Mouse (Mus musculus) erythroblast, embryonic 14.5 days (primary cell): Measurements from ENCODE around the gene Rbpms2. TPM values are rescaled to one million over a fixed set of nuclear protein-coding genes. Genes with fewer than 3 reads are reported as not detected.
"Not testable (repeated sequence)": the region's sequence is repeated elsewhere in the genome, so short reads cannot be mapped to it uniquely, and the experiment has no call there.

Source experiments
- H3K27me3 ChIP-seq: 2 replicates; pipeline ENCODE4 v1.6.1; 2012; ENCODE audit warnings: inconsistent platforms; ENCODE audit not compliant: control insufficient read depth
- H3K36me3 ChIP-seq: 2 replicates; pipeline ENCODE4 v1.6.1; 2012; ENCODE audit warnings: mild to moderate bottlenecking, inconsistent platforms; ENCODE audit not compliant: control insufficient read depth
- H3K4me1 ChIP-seq: 2 replicates; pipeline ENCODE4 v1.6.1; 2012; ENCODE audit warnings: inconsistent platforms; ENCODE audit not compliant: control insufficient read depth
- H3K4me3 ChIP-seq: replicated peaks from 2 replicates; pipeline ENCODE3; 2012; ENCODE audit warnings: moderate library complexity, mild to moderate bottlenecking, inconsistent platforms
- H3K9me3 ChIP-seq: 2 replicates; pipeline ENCODE4 v1.6.1; 2012; ENCODE audit warnings: low read length, inconsistent platforms, mixed read lengths; ENCODE audit not compliant: control insufficient read depth
- GATA1 ChIP-seq: IDR thresholded peaks from 2 replicates; pipeline ENCODE4 v1.6.1; 2012; ENCODE audit warnings: low read length, inconsistent platforms, mixed read lengths
- TAL1 ChIP-seq: IDR thresholded peaks from 3 replicates; pipeline ENCODE4 v1.6.1; 2012; ENCODE audit warnings: low read length, inconsistent platforms, mixed read lengths
- polyA plus RNA-seq: library from polyadenylated mRNA; stranded (reverse); fragments of >175 nt; gene quantifications from 2 replicates; pipeline ENCODE4 v1.2.3, GENCODE M21; 2012

The Rbpms2 gene
- polyA plus RNA-seq, 1 experiment, result 0.12 TPM

- H3K27me3 ChIP-seq, result peaks cover under 1% of the 10 kb centered on the region; the same call in 1 of the 2 replicates
- no peaks in the 10 kb centered on the region for H3K36me3 ChIP-seq
- no peaks in the 10 kb centered on the region for H3K9me3 ChIP-seq
- no peaks in the 10 kb centered on the region for H3K4me1 ChIP-seq
- no peak overlapping the region for H3K4me3 ChIP-seq
- TF ChIP-seq GATA1, result no peak
- no peak for TF ChIP-seq TAL1
Measured at GRCm38 (mm10) chr9:65646782-65647181, 17.3 kb downstream of the Rbpms2 start.

GRCm38 (mm10) chr9:65648730-65649129, 19.3 kb downstream of the Rbpms2 start:
- H3K36me3 ChIP-seq, result no peaks in the 10 kb centered on the region
- TF ChIP-seq GATA1, result no peak
- no peak for TF ChIP-seq TAL1
- H3K9me3 ChIP-seq, result no peaks in the 10 kb centered on the region
- H3K4me1 ChIP-seq, result no peaks in the 10 kb centered on the region
- H3K27me3 ChIP-seq, result no peaks in the 10 kb centered on the region
- H3K4me3 ChIP-seq, result no peak overlapping the region

GRCm38 (mm10) chr9:65649997-65650396, 20.5 kb downstream of the Rbpms2 start:
- Histone ChIP-seq H3K36me3 (no peaks in the 10 kb centered on the region), H3K4me1 (no peaks in the 10 kb centered on the region), H3K9me3 (no peaks in the 10 kb centered on the region), H3K27me3 (no peaks in the 10 kb centered on the region), H3K4me3 (no peak overlapping the region)
- TF ChIP-seq GATA1, result no peak
- no peak for TF ChIP-seq TAL1

- H3K4me3 ChIP-seq, H3K4me1 ChIP-seq, H3K9me3 ChIP-seq, H3K36me3 ChIP-seq, H3K27me3 ChIP-seq: not testable (repeated sequence)
Measured at GRCm38 (mm10) chr9:65651957-65652356, 22.5 kb downstream of the Rbpms2 start.

- Histone ChIP-seq H3K36me3 (no peaks in the 10 kb centered on the region), H3K4me3 (no peak overlapping the region), H3K9me3 (no peaks in the 10 kb centered on the region), H3K27me3 (no peaks in the 10 kb centered on the region), H3K4me1 (no peaks in the 10 kb centered on the region; the same call in 1 of the 2 replicates)
- TF ChIP-seq TAL1 (no peak), GATA1 (no peak)
Measured at GRCm38 (mm10) chr9:65653741-65654140, 24.3 kb downstream of the Rbpms2 start.

- Histone ChIP-seq H3K4me1 (no peaks in the 10 kb centered on the region; the same call in 1 of the 2 replicates), H3K27me3 (no peaks in the 10 kb centered on the region), H3K4me3 (no peak overlapping the region), H3K9me3 (no peaks in the 10 kb centered on the region), H3K36me3 (no peaks in the 10 kb centered on the region)
- TF ChIP-seq TAL1 (no peak), GATA1 (no peak)
Measured at GRCm38 (mm10) chr9:65654700-65655237, 25.3 kb downstream of the Rbpms2 start.

- H3K4me3 ChIP-seq, result no peak overlapping the region
- no peaks in the 10 kb centered on the region; the same call in 1 of the 2 replicates for H3K4me1 ChIP-seq
- no peaks in the 10 kb centered on the region for H3K9me3 ChIP-seq
- H3K36me3 ChIP-seq, result no peaks in the 10 kb centered on the region
- no peak for TF ChIP-seq GATA1
- no peaks in the 10 kb centered on the region for H3K27me3 ChIP-seq
Measured at GRCm38 (mm10) chr9:65655540-65655939, 26.1 kb downstream of the Rbpms2 start.

GRCm38 (mm10) chr9:65657218-65657617, 27.8 kb downstream of the Rbpms2 start:
- Histone ChIP-seq H3K27me3 (no peaks in the 10 kb centered on the region), H3K36me3 (no peaks in the 10 kb centered on the region), H3K4me3 (no peak overlapping the region), H3K9me3 (no peaks in the 10 kb centered on the region), H3K4me1 (no peaks in the 10 kb centered on the region; the same call in 1 of the 2 replicates)
- TF ChIP-seq GATA1 (no peak), TAL1 (no peak)

GRCm38 (mm10) chr9:65661029-65661428, 31.6 kb downstream of the Rbpms2 start:
- H3K36me3 ChIP-seq, result no peaks in the 10 kb centered on the region

GRCm38 (mm10) chr9:65661493-65661892, 32.0 kb downstream of the Rbpms2 start:
- H3K36me3 ChIP-seq, result no peaks in the 10 kb centered on the region
- H3K9me3 ChIP-seq, result no peaks in the 10 kb centered on the region
- no peak overlapping the region for H3K4me3 ChIP-seq
- H3K4me1 ChIP-seq, result 0 out of 2 replicates have a peak, but pooled peaks cover 3% of the 10 kb centered on the region
- no peaks in the 10 kb centered on the region for H3K27me3 ChIP-seq
- TF ChIP-seq TAL1 (no peak), GATA1 (no peak)

More at GRCm38 (mm10) chr9:65661029-65661428, 31.6 kb downstream of the Rbpms2 start:
- 0 out of 2 replicates have a peak, but pooled peaks cover 2% of the 10 kb centered on the region for H3K4me1 ChIP-seq
- TF ChIP-seq TAL1, result no peak
- TF ChIP-seq GATA1, result no peak
- H3K4me3 ChIP-seq, result no peak overlapping the region
- no peaks in the 10 kb centered on the region for H3K27me3 ChIP-seq
- H3K9me3 ChIP-seq, result no peaks in the 10 kb centered on the region
